Mouse (Mus musculus) CH12.LX (cell line): ENCODE data around the gene Exd2. TPM values are rescaled to one million over a fixed set of nuclear protein-coding genes. Genes with fewer than 3 reads are reported as not detected.

Experiments used
- DNase-seq: peaks from one replicate; pipeline ENCODE4 v3.0.0-alpha.2; 2013; ENCODE audit errors: extremely low read depth
- H3K27ac ChIP-seq: 2 replicates; pipeline ENCODE4 v1.5.1; 2012; ENCODE audit warnings: low read depth, mild to moderate bottlenecking, control low read depth, moderate library complexity; ENCODE audit not compliant: insufficient read depth
- H3K27me3 ChIP-seq: replicated peaks from 2 replicates; pipeline ENCODE3; 2012; ENCODE audit warnings: inconsistent platforms
- H3K36me3 ChIP-seq, 2 experiments: replicated peaks in 1 of 2; 2 replicates each; pipeline versions ENCODE3 to v1.6.1; 2012; ENCODE audit warnings: inconsistent platforms in 1 of 2, low read length in 1 of 2, mild to moderate bottlenecking in 1 of 2, mixed read lengths in 1 of 2, moderate library complexity in 1 of 2; ENCODE audit not compliant: control insufficient read depth in 1 of 2, insufficient read depth in 1 of 2
- H3K4me1 ChIP-seq, 2 experiments: 2 replicates each; pipeline ENCODE4 v1.6.1; 2012; ENCODE audit warnings: inconsistent platforms in 1 of 2, moderate library complexity in 1 of 2; ENCODE audit not compliant: insufficient read depth in 2 of 2, control insufficient read depth in 1 of 2
- H3K4me2 ChIP-seq: 2 replicates; pipeline ENCODE4 v1.6.1; 2012; ENCODE audit warnings: low read depth, mild to moderate bottlenecking, control low read depth; ENCODE audit not compliant: poor library complexity, insufficient read depth, severe bottlenecking
- H3K4me3 ChIP-seq, 3 experiments: fragments of 150-350 bp in 1 of 3; sonication (generic) in 1 of 3; replicated peaks in 1 of 3; 2 replicates each; pipeline versions ENCODE3 to v1.5.1; 2011 to 2012; ENCODE audit warnings: low read depth in 2 of 3, low read length in 2 of 3, mild to moderate bottlenecking in 2 of 3, moderate library complexity in 2 of 3, control low read depth in 1 of 3, improper control_type of control experiment in 1 of 3, inconsistent platforms in 1 of 3, mixed read lengths in 1 of 3; ENCODE audit not compliant: poor library complexity in 1 of 3
- H3K79me2 ChIP-seq: replicated peaks from 2 replicates; pipeline ENCODE4 v1.6.1; 2012; ENCODE audit warnings: mild to moderate bottlenecking, moderate library complexity; ENCODE audit not compliant: control insufficient read depth, poor library complexity, insufficient read depth, severe bottlenecking; ENCODE audit errors: extremely low read depth
- H3K9ac ChIP-seq: 2 replicates; pipeline ENCODE4 v1.6.1; 2012; ENCODE audit warnings: low read depth, mild to moderate bottlenecking, control low read depth, moderate library complexity; ENCODE audit not compliant: insufficient read depth
- H3K9me3 ChIP-seq: replicated peaks from 2 replicates; pipeline ENCODE3; 2012; ENCODE audit warnings: low read length, inconsistent platforms, mixed read lengths
- BHLHE40 ChIP-seq: IDR thresholded peaks from 2 replicates; pipeline ENCODE4 v1.6.1; 2011; ENCODE audit warnings: mild to moderate bottlenecking, low read depth, low read length, improper control_type of control experiment
- CHD1 ChIP-seq: IDR thresholded peaks from 2 replicates; pipeline ENCODE4 v1.6.1; 2012; ENCODE audit warnings: low read depth, low read length, improper control_type of control experiment, inconsistent platforms
- CTCF ChIP-seq, 2 experiments: IDR thresholded peaks in 1 of 2; conservative IDR thresholded peaks in 1 of 2; 2 replicates each; pipeline ENCODE4 v1.5.1; 2011 to 2012; ENCODE audit warnings: low read depth in 2 of 2, low read length in 2 of 2, improper control_type of control experiment in 1 of 2, inconsistent platforms in 1 of 2, mild to moderate bottlenecking in 1 of 2, moderate library complexity in 1 of 2
- ELF1 ChIP-seq: IDR thresholded peaks from 2 replicates; pipeline ENCODE4 v1.6.1; 2014; ENCODE audit warnings: low read depth, mild to moderate bottlenecking, inconsistent platforms, low read length, improper control_type of control experiment
- EP300 ChIP-seq: IDR thresholded peaks from 2 replicates; pipeline ENCODE4 v1.6.1; 2011; ENCODE audit warnings: low read length, improper control_type of control experiment
- ETS1 ChIP-seq: conservative IDR thresholded peaks from 2 replicates; pipeline ENCODE4 v1.6.1; 2012; ENCODE audit warnings: low read depth, mild to moderate bottlenecking, inconsistent platforms, low read length, improper control_type of control experiment, moderate library complexity
- GABPA ChIP-seq: IDR thresholded peaks from 2 replicates; pipeline ENCODE4 v1.6.1; 2012; ENCODE audit warnings: low read depth, low read length, improper control_type of control experiment, inconsistent platforms; ENCODE audit not compliant: insufficient replicate concordance
- HCFC1 ChIP-seq: IDR thresholded peaks from 2 replicates; pipeline ENCODE4 v1.6.1; 2012; ENCODE audit warnings: low read depth, mild to moderate bottlenecking, inconsistent platforms, low read length, improper control_type of control experiment
- IRF4 ChIP-seq: IDR thresholded peaks from 2 replicates; pipeline ENCODE4 v1.6.1; 2014; ENCODE audit warnings: low read depth, mild to moderate bottlenecking, inconsistent platforms, low read length, improper control_type of control experiment
- JUN ChIP-seq: IDR thresholded peaks from 2 replicates; pipeline ENCODE4 v1.6.1; 2011; ENCODE audit warnings: low read depth, mild to moderate bottlenecking, low read length, improper control_type of control experiment, moderate library complexity; ENCODE audit not compliant: insufficient read depth
- JUND ChIP-seq: conservative IDR thresholded peaks from 2 replicates; pipeline ENCODE4 v1.6.1; 2011; ENCODE audit warnings: low read depth, low read length, improper control_type of control experiment
- MEF2A ChIP-seq: IDR thresholded peaks from 2 replicates; pipeline ENCODE4 v1.6.1; 2014; ENCODE audit warnings: low read depth, mild to moderate bottlenecking, inconsistent platforms, low read length, improper control_type of control experiment, borderline replicate concordance
- NRF1 ChIP-seq: IDR thresholded peaks from 2 replicates; pipeline ENCODE4 v1.6.1; 2014; ENCODE audit warnings: low read depth, mild to moderate bottlenecking, inconsistent platforms, low read length, improper control_type of control experiment, moderate library complexity
- POLR2A ChIP-seq: IDR thresholded peaks from 2 replicates; pipeline ENCODE4 v1.6.1; 2011; ENCODE audit warnings: low read depth, mild to moderate bottlenecking, improper control_type of control experiment, low read length
- POLR2AphosphoS2 ChIP-seq: IDR thresholded peaks from 2 replicates; pipeline ENCODE4 v1.6.1; 2011; ENCODE audit warnings: low read depth, low read length, improper control_type of control experiment
- RCOR1 ChIP-seq: conservative IDR thresholded peaks from 2 replicates; pipeline ENCODE4 v1.6.1; 2012; ENCODE audit warnings: low read depth, mild to moderate bottlenecking, inconsistent platforms, low read length, improper control_type of control experiment
- SIN3A ChIP-seq: IDR thresholded peaks from 2 replicates; pipeline ENCODE4 v1.6.1; 2012; ENCODE audit warnings: low read length, improper control_type of control experiment, inconsistent platforms
- USF1 ChIP-seq: IDR thresholded peaks from 2 replicates; pipeline ENCODE4 v1.6.1; 2014; ENCODE audit warnings: low read depth, mild to moderate bottlenecking, inconsistent platforms, low read length, improper control_type of control experiment
- USF2 ChIP-seq: conservative IDR thresholded peaks from 2 replicates; pipeline ENCODE4 v1.6.1; 2011; ENCODE audit warnings: low read depth, low read length, improper control_type of control experiment
- ZNF384 ChIP-seq: IDR thresholded peaks from 2 replicates; pipeline ENCODE4 v1.6.1; 2012; ENCODE audit warnings: low read depth, low read length, improper control_type of control experiment, inconsistent platforms
- dilution Hi-C: fragments of 300-500 bp; cut with MboI; formaldehyde crosslinking; loops from 2 replicates; pipeline ENCODE4 v1.14.3; 2020; ENCODE audit warnings: low sequenced_read_pairs; ENCODE audit not compliant: extremely low pct_unique_long_range_greater_than_20kb, extremely low pct_ligation_motif_present
- in situ Hi-C: fragments of 300-500 bp; cut with MboI; formaldehyde crosslinking; loops from 3 replicates; pipeline ENCODE4 v1.14.3; 2019; ENCODE audit warnings: low sequenced_read_pairs, low pct_ligation_motif_present, low pct_unique_long_range_greater_than_20kb, mixed read lengths
- polyA plus RNA-seq: library from polyadenylated mRNA; unstranded; fragments of >175 nt; gene quantifications from 2 replicates; pipeline ENCODE4 v1.2.1, GENCODE M21; 2012; ENCODE audit warnings: low read depth; ENCODE audit not compliant: insufficient read length
- total RNA-seq, 2 experiments: library from RNA; depleted of rRNA; stranded (reverse); fragments of 300-350 nt in 1 of 2; fragments of >200 nt in 1 of 2; gene quantifications; 2 replicates each; pipeline ENCODE4 v1.2.3; 2012 to 2014

The Exd2 gene
- total and polyA plus RNA-seq, 3 experiments: 11.2 to 15.0 (median 11.3) TPM

DNA sequence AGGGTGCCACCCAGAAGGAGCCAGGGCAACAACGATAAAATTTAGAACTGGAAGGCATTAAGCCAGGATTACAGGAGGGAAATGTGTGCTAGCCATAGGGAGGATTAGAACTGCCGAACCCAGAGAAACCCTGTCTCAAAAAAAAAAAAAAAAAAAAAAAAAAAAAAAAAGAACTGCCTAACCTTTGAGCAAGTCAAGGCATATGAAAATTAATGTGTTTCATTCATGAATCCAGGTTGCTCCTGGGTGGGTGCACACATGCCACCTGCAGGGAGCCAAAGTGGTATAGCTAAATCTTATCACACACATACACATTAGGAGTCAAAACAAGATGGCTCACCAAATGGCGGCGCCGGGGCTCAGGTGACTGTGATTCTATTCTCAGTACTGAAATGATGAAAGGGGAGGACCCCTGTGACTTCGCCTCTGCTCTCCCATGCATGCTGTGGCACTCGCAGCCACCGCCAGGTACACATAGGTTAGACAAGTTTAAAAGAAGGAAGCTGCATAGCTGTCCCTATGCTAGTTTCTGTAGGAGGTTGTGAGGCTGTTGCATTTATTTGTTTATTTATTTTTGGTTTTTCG, 18.3 kb upstream of the Exd2 start:
- H3K36me3 ChIP-seq: no peaks in the 10 kb centered on the region
- H3K9ac ChIP-seq: no peak overlapping the region
- no peaks in the 10 kb centered on the region for H3K9me3 ChIP-seq
- no peak overlapping the region for H3K4me3 ChIP-seq
- TF ChIP-seq JUN: 0 out of 2 replicates have a peak, but pooled peaks have one; percentile 11
- 0 out of 2 replicates have a peak, but pooled peaks have one; percentile 49 for TF ChIP-seq RCOR1
- TF ChIP-seq EP300: peak; percentile 38; the same call in 1 of the 2 replicates
- TF ChIP-seq IRF4: peak; percentile 75
- 0 out of 2 replicates have a peak, but pooled peaks have one; percentile 13 for TF ChIP-seq ETS1
- no peak; the same call in 1 of the 2 replicates for TF ChIP-seq NRF1
- peak; percentile 85 for TF ChIP-seq BHLHE40
- no peak for TF ChIP-seq POLR2A
- TF ChIP-seq CHD1: no peak
- TF ChIP-seq POLR2AphosphoS2: no peak
- TF ChIP-seq USF2: no peak
- TF ChIP-seq CTCF (conservative IDR thresholded peaks at IDR 0.05 in 1 of 2, IDR thresholded peaks at IDR 0.05 in 1 of 2; ENCODE audit: low read depth in 2 of 2, low read length in 2 of 2): no peak
- TF ChIP-seq JUND: no peak
- no peak for TF ChIP-seq HCFC1
- TF ChIP-seq GABPA: no peak
- TF ChIP-seq SIN3A: no peak
- TF ChIP-seq ZNF384: peak; percentile 77
- TF ChIP-seq MEF2A: peak; percentile 27; the same call in 1 of the 2 replicates
- no peak for DNase-seq
- H3K27me3 ChIP-seq: peaks cover 23% of the 10 kb centered on the region
- no peak overlapping the region for H3K27ac ChIP-seq
- in situ Hi-C loops (no loop called here), dilution Hi-C loops (no loop called here)
- H3K79me2 ChIP-seq: no peaks in the 10 kb centered on the region
- peak overlapping the region; percentile 24; the same call in 1 of the 2 replicates for H3K4me2 ChIP-seq
- H3K4me1 ChIP-seq: peaks cover 0 to 3% of the 10 kb centered on the region in 2 experiments; a peak in 1 of 4 replicates

DNA sequence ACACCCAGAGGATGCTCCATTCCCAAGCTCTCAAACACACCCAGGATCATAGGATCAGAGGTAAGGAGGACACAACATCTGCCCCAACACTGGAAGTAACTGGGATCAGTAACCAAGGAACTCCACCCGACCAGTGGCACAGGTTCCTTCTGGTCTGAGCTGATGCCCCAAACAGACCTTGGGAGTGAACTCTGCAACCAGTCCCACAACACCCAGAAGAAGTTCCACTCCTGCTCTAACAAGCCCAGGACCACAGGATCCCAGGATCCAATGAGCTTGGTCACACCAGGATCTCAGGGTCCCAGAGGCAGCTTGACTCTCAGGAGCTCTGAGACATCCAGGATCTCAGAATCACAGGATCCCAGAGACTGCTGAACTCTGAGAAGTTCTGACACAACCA, 9.4 kb upstream of the Exd2 start:
- Histone ChIP-seq H3K79me2 (no peaks in the 10 kb centered on the region), H3K27me3 (no peaks in the 10 kb centered on the region), H3K4me1 (no peaks in the 10 kb centered on the region), H3K9ac (no peak overlapping the region), H3K9me3 (no peaks in the 10 kb centered on the region), H3K36me3 (no peaks in the 10 kb centered on the region), H3K4me2 (no peak overlapping the region), H3K4me3 (no peak overlapping the region), H3K27ac (no peak overlapping the region)
- in situ Hi-C loops (no loop called here), dilution Hi-C loops (no loop called here)
- no peak for TF ChIP-seq ELF1
- TF ChIP-seq USF1: no peak
- DNase-seq: no peak
